Mouse (Mus musculus) urinary bladder, adult 18-20 months (tissue): ENCODE measurements at regions not wholly inside any gene's neighbourhood (a gene's known extent, or its start where the extent isn't known, plus 50 kb on each side); places are given as distances from the start of the nearest gene placed in this dataset.

Experiments
- DNase-seq, 2 experiments: peaks; one replicate each; pipeline ENCODE4 v3.0.0; 2022; ENCODE audit warnings: low spot score in 2 of 2, mixed read lengths in 2 of 2

DNA sequence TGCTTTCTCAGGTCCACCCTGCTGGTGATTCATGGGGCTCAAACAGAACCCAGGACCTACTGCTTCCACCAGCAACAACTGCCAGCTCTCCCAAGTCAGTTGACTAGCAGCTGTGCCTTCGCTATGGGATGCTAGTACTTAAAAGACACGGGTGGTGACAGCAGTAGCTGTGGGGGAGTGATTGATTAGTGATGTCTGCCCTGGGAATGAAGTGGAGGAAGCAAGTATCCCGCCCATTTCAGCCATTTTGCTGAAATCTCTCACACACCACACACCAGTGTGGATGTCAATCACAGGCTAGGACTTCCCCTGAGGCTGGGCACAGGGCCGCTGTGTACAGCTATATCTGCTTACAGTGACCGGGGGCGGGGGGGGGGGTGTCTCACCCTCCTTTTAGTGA, 153.2 kb downstream of the Matn1 start:
- no peak for DNase-seq

DNA sequence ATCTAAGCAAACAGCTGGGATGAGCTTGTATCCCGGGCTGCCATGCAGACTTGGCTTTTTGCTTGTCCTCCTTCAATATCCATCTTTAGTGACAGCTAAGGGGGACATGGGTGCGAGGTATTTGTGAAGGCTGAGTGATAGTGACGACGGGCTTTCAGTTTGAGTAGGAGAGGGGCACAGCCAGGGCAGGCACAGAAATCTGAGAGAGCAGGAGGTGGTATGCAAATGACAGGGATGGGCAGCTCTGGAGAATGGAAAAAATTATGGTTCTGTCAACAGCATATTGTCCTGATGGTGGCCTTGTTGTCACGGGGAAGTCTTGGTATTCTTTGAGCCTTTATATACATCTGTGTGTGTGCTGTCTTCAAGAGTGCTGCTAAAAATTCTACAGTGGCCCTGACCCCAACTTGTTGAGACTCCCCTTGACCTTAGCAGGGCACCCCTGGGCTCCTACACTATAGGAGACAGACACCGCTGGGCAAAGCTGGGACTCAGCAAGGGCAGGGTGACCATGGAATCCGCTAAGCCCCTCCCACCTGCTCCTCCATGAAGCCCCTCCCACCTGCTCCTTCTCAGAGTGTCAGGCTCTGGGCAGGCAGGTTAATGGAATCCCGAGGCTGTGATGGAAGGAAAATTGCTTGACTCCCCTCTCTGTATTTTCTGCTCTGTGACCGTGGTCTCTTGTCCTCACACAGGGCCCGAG, 156.1 kb downstream of the Matn1 start:
- no peak for DNase-seq

DNA sequence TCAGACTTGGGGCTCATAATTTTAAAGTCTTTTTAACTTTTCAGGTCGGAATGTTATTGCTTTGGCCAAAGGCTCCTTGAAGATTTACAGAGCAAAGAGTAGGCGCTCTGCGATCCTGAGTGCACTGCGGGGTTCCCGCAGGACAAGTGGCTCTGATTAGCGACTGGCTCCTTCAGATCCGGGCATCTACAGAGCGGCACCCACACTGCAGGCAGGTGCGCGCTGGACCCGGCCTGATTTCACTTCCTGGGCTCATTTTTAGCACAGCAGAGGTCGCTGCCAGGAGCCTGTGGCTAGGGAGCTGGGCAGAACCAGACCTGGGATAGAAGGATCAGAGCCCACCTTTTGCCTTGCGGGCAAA, 156.6 kb downstream of the Matn1 start:
- DNase-seq = no peak

DNA sequence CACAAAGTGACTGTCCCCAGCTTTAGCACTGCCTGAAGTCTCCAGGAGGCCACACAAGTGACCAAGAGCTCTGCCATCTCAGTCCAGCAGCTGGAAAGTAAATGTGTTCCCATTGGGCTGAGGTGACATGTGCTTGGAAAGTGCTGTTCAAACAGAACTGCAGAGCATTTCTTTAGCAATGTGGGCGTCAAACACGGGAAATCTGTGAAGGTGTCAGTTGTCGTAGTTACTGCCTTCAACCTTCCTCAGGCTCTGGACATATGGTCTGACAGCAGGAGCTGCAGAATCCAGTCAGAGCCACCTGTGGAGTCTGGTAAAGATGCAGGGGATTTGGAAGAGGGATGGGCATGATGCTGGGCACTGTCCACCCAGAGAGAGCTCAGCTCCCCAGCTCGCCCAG, 158.0 kb downstream of the Matn1 start:
- DNase-seq = no peak

DNA sequence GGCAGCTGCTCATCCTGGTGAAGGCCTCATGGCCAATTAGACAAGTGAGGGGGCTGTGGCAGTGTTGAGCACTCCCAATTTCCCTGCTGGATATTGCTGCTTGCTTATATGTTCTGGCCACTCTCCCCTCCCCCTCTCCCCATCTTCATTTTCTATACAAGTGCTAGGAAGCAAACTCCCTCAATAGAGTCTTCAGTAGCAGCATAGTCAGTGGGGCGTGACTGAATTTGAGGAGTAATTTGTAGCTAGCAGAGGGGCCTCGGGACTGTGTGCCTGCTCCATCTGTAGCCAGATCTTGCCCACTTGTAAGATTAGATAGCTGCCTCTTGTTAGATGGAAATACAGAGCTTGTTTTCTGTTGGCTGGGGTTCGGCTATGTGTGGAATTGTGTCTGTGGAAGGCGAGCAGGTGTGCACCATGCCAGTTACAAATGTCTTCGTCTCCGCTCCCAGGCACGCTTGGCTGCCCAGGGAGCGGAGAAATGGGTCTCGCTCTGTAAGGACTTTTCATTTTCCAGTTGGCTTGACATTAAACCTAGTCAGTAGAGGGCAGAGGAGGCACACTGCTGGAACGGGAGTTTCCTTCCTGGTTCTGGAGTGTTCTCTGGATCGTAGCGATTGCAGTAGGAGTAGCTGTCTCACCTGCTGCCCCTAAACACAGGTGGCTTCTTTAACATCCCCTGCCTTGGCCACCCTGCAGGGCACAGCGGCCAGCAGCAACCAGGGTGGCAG, 163.1 kb downstream of the Matn1 start:
- no peak for DNase-seq

DNA sequence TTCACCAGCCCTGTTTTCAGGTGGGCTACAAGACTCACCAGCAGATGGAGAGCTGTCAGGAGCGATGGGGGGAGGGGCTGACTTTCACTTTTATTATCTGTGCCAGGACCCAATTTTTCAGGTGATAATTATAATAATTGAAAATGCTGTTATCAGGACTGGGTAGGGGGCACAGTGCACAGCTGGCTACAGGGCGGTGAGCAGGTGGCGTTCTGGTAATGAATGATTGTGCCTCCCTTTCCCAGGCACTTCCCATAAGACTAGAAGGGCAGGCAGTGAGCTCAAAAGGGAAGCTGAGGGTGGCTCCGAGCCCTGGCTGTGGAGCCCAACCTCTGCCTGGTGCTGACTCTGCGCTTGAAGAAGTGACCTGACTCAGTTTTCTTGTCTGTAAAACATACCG, 168.4 kb downstream of the Matn1 start:
- no peak for DNase-seq

DNA sequence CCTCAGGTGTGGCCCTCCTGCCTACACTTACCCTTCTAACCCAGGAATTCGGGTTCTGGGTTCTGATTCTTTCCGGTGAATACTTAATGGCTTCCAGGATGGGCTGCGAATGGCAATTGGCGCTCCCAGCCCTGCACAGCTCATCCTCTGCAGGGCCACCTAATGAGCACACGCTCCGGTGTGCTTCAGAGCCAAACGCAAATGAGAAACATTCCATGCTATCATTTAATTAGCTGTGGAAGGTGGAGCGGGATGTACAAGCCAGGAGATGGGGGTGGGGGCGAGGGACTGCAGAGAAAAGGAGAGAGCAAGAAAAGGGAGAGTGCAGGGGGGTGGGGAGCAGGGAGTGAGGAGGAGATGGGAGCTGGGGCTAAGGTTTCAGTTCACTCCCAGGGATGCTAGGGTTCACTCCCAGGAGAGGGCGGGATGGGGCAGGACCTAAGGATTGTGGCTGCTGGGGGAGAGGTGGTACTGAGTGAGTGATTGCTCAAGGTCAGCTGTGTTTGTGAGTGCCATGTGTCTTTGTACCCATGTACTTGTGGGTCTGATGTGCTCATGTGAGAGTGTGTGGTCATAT, 169.6 kb downstream of the Matn1 start:
- DNase-seq = no peak

DNA sequence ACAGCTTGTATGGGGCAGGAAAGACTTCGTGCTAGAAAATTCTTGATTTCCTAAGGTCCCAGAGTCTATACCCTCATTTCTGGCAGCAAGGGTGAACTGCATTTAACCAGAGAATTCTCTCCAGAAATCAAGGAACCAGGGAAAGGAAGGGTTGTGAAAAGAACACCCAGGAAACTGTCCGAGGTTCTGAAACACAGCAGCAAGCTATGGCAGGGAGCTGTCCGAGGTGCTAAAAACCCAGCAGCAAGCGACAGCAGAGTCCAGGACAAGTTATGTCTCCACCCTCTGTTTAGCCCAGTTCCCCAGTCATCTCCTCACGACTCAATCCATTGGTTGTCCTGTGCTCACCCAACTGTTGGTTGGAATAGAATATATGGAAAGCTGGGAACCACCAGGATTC, 171.1 kb downstream of the Matn1 start:
- DNase-seq = peak; percentile 52 to 68

DNA sequence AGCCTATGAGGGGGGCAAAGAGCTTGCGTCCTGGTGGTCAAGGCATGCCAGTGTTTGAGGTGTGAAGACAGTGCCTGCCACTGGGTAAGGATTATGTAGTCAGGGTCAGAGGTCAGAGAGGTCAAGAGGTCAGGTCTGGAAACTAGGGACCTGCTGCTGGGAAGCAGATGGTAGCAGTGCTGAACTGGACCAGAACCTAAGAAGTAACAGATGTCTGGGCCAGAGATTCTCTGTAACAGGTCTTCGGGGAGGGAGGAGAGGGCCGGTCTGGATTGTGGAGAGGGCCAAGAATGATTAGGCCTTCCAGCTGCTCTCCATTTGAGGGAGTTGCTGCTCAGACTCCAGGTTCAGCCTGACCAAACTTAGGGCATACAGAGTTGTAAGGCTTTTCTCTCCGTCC, 174.4 kb downstream of the Matn1 start:
- DNase-seq = no peak

DNA sequence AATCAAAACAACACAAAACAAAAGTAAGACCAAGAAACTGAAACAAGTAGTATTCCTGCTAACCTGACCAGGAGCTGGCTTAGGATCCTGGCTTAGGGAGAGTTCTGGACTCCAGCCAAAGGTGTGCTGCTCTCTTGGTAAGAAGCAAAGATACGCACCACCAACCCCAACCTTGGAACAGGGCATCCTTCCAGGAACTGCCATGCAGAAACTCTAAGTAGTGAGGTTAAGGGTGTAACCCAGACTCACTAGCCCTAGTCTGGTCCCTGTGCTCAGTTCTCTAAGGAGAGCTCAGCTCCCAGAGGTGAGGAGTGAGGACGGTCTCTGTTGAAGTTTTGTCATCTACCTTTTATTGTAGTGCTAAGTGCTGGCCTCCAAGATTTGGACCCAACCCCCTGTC, 175.4 kb downstream of the Matn1 start:
- DNase-seq = no peak

DNA sequence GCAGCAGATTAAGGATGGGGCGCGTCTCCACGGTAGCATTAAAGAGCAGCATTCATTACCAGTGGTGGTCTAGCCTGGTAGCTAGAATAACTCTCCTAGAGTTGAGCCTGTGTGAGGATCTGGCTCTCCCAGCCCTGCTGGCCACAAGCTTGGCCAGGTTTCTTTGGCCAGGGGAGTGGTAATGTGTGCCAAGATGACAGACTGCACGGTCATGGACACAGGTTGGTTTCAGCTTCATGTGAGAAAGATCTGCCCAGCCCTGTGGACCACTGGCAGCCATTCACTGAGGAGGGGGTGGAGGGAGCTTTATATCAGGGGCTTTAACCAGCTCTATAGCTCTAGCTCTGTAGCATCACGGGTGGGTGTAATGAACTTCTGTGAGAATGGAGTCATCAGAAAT, 176.5 kb downstream of the Matn1 start:
- DNase-seq = no peak

DNA sequence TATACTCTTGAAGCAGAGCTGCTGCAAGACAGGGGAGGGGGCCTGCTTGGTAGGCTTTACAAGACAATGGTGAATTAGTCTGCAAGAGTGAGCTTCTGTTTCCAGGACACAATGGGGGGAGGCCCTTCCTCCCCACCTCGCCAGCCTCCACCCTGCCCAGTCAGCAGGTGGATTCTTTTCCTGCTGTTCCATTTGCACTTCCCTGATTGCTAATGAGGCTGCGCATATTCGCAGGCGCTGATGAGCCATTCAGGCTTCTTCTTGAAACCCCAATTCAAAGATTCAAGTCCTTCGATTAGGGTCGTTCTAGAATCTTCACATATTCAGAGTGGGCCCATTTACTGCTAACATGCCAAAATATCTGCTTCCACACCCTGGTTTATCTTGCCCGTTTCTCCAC, 181.8 kb downstream of the Matn1 start:
- DNase-seq = no peak

DNA sequence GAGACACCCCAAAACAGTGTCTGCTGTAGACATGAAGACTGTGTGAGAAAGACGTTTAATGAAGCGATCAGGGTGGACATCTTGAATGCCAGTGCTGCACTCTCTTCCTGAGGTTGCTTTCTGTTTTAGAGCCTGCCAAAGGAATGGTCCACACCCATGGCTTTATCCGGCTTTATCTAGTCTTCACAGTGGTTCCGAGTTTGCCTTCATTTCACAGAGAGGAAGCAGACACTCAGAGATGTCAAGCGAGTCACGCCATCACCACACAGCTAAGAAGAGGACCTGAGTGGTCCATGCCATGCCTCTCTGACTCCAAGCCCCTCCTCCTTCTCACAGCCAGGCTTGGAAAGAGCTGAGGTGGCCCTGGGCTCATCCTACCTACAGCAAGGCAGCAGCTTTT, 182.7 kb downstream of the Matn1 start:
- no peak for DNase-seq

DNA sequence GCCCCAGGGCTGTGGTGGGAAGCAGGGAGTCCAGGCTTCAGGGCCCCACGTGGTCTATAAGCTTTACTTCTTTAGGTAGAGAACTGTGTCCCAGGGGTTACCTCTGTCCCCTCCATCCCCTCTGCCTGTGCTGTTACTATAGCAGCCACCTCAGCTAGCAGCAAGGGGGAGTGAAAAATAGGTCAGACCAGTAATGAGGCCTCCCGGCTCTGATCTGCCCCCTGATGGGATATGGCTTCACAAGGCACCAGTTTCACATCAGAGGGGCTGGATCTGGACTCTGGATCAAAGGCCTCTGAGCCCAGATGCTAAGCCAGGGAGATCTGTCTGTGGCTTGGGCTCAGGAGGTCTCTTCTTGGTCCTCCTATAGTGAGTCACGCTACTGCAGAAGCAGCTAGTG, 184.5 kb downstream of the Matn1 start:
- no peak for DNase-seq

DNA sequence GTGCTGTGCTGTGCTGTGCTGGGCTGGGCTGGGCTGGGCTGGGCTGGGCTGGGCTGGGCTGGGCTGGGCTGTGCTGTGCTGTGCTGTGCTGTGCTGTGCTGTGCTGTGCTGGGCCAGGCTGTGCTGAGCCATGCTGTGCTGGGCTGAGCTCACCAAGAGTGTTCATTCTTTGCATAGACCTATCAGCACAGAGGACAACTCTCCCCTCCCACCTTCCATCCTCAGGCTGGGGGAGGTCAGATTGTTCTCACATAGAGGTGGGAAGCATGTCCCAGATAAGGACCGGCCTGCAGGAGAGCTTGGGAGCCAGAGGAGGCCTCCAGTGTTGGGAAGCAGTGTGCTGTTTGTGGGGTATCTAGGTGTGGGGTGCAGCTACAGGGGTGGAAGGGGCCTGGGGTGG, 188.0 kb downstream of the Matn1 start:
- DNase-seq = no peak

DNA sequence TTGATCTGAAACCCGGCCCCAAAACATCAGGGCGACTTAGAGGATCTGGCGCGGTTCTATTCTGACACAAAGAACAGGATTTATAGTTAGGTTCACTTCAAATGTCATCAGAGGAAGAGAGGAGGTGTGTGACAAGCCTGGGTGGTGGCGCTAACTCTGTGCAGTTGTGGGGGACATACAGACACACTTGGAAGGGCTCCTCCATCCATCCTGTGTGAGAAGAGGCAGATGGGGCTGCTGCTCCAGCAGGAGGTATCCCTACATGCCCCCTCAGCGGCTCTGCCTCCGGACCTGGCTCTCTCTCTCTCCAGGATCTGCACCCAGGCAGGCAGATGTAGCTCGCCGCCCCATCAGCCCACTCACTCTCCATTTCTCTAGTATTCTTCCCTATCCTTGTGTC, 188.6 kb downstream of the Matn1 start:
- DNase-seq = no peak

DNA sequence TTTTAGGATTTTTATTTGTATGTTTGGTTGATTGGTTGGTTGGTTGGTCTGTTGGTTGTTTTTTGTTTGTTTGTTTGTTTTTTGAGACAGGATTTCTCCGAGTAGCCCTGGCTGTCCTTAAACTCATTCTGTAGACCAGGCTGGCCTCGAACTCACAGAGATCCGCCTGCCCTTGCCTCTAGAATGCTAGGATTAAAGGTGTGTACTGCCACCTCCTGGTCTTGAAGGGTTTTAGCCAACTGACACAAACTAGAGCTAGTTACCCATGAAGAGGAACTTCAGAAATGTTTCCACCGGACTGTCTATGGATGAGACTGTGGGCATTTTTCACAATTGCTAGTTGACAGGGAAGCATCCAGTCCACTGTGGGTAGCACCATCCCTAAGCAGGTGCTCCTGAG, 191.7 kb downstream of the Matn1 start:
- no peak for DNase-seq

DNA sequence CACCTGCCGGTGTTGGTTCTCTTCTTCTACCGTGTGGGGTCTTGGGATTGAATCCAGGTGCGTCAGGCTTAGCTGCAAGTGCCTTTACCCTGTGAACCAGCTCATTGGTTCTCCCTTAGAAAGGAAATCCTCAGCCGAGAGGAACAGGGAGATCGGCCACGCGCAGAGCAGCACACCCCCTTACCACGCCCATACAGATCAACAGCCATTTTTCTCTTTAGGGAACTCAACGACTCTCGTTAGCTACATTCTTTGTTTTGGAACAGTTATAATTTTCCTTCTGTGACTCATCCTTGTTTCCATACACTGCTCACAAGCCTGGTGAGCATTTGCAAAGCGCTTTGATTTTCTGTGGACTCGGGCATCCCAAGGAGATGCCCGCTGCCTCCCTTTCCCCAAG, 194.7 kb downstream of the Matn1 start:
- DNase-seq = no peak

DNA sequence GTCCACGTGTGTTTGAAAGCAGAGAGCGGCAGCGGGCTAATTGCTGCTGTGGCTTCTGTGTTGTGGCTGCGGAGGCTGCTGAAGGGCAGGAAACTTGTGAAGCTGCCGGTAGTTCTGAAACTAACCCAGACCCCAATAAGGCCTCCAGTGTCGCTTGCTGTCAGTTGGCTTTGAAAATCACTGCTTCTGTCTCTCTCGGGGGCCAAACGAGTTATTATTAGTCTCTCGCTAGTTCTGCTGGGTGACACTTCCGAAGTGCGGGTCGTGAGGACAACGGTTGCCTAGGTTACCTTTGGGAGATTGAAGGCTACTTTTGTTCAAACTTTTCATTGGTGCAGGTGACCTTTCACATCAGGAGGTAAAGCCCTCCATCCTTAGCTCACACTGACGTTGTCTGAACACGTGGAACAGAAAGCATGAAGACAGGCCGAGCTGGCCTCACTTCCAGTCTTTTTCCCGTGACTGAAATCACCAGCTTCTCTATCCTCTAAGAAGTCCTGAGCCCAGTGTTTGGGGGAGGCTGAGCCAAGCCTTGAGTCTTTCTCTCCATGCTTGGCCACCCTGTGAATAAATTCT, 197.8 kb downstream of the Matn1 start:
- no peak for DNase-seq

DNA sequence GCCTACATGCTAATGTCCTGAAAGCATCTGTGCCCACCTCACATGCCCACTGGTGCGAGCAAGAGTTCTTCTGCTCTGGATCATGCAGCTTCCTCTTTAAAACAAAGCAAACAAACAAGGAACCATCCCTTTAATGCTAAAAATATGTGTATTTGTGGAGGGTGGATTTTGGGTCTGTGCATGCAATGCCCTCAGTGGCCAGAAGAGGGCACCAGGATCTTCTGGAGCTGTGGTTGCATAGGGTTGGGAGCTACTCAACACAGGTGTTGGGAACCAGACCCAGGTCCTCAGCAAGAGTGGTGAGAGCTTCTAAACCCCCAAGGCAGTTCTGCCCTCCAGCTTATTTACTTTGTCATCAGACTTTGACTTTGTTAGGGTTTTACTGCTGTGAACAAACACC, 201.3 kb downstream of the Matn1 start:
- no peak for DNase-seq

DNA sequence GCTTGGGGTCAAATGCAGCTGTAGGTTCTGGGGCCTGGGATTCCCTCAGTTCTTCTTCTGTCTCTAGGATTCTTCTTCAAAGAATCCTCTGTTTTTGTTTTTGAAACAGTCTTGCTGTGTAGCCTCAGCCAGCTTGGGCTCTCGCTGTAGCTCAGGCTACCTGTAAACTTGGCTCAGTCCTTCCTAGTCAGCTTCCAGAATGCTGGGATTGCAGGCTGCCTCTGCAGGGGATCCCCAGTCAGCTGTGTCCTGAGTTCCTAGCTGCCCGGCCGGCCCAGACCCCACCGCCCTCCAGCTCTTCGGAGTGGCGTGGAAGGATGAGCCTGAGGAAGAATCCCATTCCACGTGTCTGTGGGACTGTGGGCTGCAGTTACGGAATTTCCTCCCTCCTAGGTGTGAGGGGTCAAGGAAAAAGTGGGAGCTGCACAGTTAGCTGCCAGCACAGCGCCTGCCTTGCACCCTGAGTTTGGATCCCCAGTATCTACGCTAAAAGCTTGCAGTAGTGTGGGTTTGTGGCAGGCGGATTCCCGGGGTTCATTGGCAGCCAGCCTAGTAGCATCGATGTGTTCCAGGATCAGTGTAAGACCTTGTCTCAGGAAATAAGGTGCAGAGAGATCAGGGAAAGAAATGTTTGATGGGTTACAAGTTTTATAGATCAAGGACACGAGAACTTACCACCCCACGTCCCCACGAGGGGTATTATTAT, 204.0 kb downstream of the Matn1 start:
- DNase-seq = no peak

DNA sequence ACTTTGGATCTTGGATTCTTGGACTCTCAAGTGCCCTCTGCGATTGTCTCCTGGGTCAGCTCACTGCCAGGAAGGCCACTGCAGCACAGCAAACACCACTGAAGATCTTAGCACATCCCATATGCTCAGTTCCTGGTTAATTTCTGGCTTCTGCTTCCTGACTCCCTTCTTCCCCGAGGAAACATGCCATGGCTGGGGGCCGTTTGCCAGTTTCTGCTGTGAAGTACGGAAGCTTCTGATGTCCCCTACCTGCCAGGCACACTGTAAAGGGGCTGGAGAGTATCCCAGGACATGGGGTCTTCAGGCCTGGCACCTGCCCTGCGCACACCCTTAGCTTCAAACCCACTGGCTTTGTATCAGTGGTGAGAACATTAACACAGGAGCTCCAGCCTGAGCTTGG, 205.3 kb downstream of the Matn1 start:
- no peak for DNase-seq

DNA sequence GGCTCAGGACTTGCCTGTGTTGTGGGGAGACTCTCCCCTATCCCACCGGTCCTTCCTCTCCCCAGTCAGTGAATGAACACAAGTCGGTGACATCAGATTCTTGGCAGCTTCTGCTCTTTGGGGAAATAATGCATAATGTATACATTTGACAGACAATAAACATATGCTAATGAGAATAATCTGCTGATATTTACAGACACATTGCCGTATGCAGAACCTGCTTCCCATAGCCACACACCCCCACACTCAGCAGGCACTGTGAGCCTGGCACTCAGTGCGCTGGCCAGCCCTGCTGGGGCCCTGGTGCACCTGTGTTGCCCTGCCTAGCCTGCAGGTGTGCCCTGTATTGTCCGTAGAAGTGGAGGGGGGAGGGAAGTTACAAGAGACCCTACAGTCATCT, 215.5 kb downstream of the Matn1 start:
- DNase-seq = no peak
